Mouse (Mus musculus): ENCODE data around the gene Itgbl1. TPM values are rescaled to one million over a fixed set of nuclear protein-coding genes. Genes with fewer than 3 reads are reported as not detected.

The Itgbl1 gene
- polyA plus RNA-seq, 1 experiment from 2014 or later, result 0.25 TPM

DNA sequence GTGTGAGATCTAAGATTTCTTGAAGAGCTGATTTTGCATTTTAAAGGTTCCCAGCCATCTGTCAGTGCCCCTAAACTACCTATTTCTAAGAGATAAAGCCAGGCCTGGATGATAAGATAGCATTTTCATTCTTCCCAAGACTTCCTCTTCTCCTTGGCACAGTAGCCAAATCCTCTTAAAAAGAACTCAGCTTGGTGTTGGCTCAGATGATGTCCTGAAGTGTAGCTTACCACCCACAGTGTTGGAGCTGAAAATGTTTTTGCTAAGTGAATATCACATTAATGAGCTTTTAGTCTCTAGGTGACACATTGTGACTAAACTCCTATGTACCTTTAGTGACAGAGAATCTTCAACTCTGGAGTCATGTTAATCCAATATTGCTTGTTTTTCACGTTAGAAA, 99.8 kb downstream of the Itgbl1 start:
- Histone ChIP-seq H3K9me3 (replicated peaks; ENCODE audit: low read length) (no peaks in the 10 kb centered on the region), H3K4me2 (ENCODE audit: low read length) (no peak overlapping the region), H3K9ac (ENCODE audit: low read depth, low read length) (no peak overlapping the region), H3K4me3 (replicated peaks; ENCODE audit: low read depth, low read length) (no peak overlapping the region), H3K4me1 (replicated peaks; ENCODE audit: insufficient read depth, low read length) (no peaks in the 10 kb centered on the region), H3K36me3 (ENCODE audit: insufficient read depth, low read length) (no peaks in the 10 kb centered on the region), H3K27ac (no peak overlapping the region), H3K27me3 (ENCODE audit: insufficient read depth, low read length) (no peaks in the 10 kb centered on the region)
- DNase-seq (ENCODE audit: low spot score) (no peak), ATAC-seq (replicated peaks; ENCODE audit: low FRiP score, low read depth) (no peak)
- TF ChIP-seq CTCF (IDR thresholded peaks at IDR 0.05; ENCODE audit: low read depth), result no peak
- 58% methylated on average over 1 of the region's 1 CpGs for WGBS

DNA sequence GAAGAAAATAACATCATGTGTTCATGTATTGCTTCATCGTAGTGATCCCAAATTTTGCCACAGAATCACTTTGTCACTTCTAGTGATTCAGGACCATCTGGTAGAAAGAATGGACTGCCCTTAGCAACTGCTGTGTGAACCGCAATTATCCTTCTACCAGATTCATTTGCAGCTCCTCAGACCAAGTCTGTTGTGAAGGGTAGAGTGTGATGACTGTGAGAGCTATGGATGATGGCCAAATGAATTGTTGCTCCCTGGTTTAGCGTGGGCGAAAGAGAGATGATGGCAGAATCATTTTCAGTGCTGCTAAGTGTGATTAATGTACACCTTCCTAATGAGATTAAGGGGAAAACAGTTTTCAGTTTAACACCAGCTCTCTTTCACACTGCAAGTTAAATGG, 100.3 kb downstream of the Itgbl1 start:
- Histone ChIP-seq H3K36me3 (ENCODE audit: insufficient read depth, low read length) (no peaks in the 10 kb centered on the region), H3K4me3 (replicated peaks; ENCODE audit: low read depth, low read length) (no peak overlapping the region), H3K4me2 (ENCODE audit: low read length) (no peak overlapping the region), H3K27ac (no peak overlapping the region), H3K9ac (ENCODE audit: low read depth, low read length) (no peak overlapping the region), H3K4me1 (replicated peaks; ENCODE audit: insufficient read depth, low read length) (no peaks in the 10 kb centered on the region), H3K27me3 (ENCODE audit: insufficient read depth, low read length) (no peaks in the 10 kb centered on the region), H3K9me3 (replicated peaks; ENCODE audit: low read length) (no peaks in the 10 kb centered on the region)
- no peak for ATAC-seq (replicated peaks; ENCODE audit: low FRiP score, low read depth)
- WGBS, result 80% methylated on average over 4 of the region's 4 CpGs
- TF ChIP-seq CTCF (IDR thresholded peaks at IDR 0.05; ENCODE audit: low read depth), result no peak
- DNase-seq (ENCODE audit: low spot score), result no peak

DNA sequence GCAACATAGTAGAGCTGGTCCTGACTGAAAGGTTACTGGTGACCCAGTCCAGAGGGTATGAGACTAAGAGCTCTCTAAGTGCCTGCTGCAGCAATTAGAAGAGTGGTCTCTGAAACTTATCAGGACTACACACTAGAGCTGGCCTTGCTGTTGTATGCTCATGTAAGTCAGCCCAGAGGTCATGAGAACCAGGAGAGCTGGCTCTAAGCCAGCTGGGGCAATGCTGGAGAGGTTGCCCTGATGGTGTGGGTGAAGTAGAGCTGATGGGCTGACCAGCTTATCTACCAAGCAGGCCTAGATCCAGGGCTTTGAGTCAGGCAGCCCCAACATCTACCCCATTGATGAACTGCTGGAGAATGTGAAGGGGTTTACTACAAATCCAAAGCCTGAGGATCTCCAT, 142.0 kb downstream of the Itgbl1 start:
- no peak for TF ChIP-seq CTCF (IDR thresholded peaks at IDR 0.05; ENCODE audit: low read depth)
- Histone ChIP-seq H3K27me3 (ENCODE audit: insufficient read depth, low read length) (no peaks in the 10 kb centered on the region), H3K36me3 (ENCODE audit: insufficient read depth, low read length) (no peaks in the 10 kb centered on the region), H3K27ac (no peak overlapping the region), H3K9me3 (replicated peaks; ENCODE audit: low read length) (no peaks in the 10 kb centered on the region), H3K4me1 (replicated peaks; ENCODE audit: insufficient read depth, low read length) (no peaks in the 10 kb centered on the region), H3K4me2 (ENCODE audit: low read length) (no peak overlapping the region), H3K9ac (ENCODE audit: low read depth, low read length) (no peak overlapping the region), H3K4me3 (replicated peaks; ENCODE audit: low read depth, low read length) (no peak overlapping the region)
- DNase-seq (ENCODE audit: low spot score) (no peak), ATAC-seq (replicated peaks; ENCODE audit: low FRiP score, low read depth) (no peak)

DNA sequence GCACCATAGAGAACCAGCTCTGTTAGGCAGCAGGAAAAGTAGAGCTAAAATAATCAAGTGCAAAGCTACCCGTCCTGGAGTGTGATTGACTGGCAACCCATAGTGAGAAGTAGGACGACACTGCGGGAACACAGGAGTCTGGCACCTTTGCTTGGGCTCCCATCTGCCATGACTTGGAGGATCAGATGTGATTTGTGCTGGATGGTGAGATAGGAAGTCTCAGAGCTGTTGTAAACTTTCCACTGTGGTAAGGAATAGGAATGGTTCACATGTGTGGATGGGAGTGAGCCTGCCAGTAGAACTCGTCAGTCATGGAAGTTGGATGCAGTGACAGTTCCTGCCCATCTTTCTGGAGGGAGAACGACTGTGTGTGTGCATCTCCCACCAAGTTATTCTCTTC, 177.9 kb downstream of the Itgbl1 start:
- 75% methylated on average over 5 of the region's 5 CpGs for WGBS
- no peaks in the 10 kb centered on the region for H3K27me3 ChIP-seq (ENCODE audit: insufficient read depth, low read length)
- no peak for TF ChIP-seq CTCF (IDR thresholded peaks at IDR 0.05; ENCODE audit: low read depth)
- no peak overlapping the region for H3K9ac ChIP-seq (ENCODE audit: low read depth, low read length)
- H3K36me3 ChIP-seq (ENCODE audit: insufficient read depth, low read length), result no peaks in the 10 kb centered on the region
- H3K4me3 ChIP-seq (replicated peaks; ENCODE audit: low read depth, low read length), result no peak overlapping the region
- no peak overlapping the region for H3K27ac ChIP-seq
- no peak overlapping the region for H3K4me2 ChIP-seq (ENCODE audit: low read length)
- H3K9me3 ChIP-seq (replicated peaks; ENCODE audit: low read length), result no peaks in the 10 kb centered on the region
- no peak for ATAC-seq (replicated peaks; ENCODE audit: low FRiP score, low read depth)
- no peak for DNase-seq (ENCODE audit: low spot score)
- no peaks in the 10 kb centered on the region for H3K4me1 ChIP-seq (replicated peaks; ENCODE audit: insufficient read depth, low read length)

DNA sequence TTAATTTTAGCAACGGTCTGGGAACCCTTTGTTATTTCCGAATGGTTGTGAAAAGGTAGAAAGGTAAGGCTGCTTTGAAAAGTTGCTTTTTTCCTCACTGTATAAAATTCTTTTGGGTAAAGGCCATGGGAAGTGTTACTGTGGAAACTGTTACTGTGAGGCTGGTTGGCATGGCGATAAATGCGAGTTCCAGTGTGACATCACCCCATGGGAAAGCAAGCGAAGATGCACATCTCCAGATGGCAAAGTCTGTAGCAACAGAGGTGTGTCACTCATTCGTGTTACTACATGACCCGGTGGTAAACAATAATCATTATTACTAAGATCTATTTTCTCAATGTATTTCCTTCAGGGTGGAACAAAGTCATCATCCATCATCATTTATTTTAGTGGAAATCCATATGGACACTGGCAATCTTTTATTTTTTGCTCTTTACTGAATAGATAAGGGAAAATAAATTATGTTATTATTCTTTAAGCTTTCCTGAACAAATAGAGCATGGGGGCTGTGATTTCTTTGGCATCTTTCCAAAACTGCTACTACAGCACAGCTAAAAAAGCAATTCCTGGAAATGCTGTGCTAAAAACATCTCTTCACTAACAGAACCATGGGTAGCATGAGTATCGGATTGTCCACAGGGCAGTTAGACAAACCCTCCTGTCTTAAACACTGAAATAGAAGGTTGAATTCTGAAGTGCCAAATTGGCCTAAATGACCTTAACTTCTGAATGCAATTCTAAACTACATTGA, 184.1 kb downstream of the Itgbl1 start:
- H3K4me3 ChIP-seq (replicated peaks; ENCODE audit: low read depth, low read length), result no peak overlapping the region
- no peak for TF ChIP-seq CTCF (IDR thresholded peaks at IDR 0.05; ENCODE audit: low read depth)
- H3K27ac ChIP-seq, result no peak overlapping the region
- H3K4me2 ChIP-seq (ENCODE audit: low read length), result no peak overlapping the region
- WGBS, result 53% methylated on average over 8 of the region's 8 CpGs
- H3K27me3 ChIP-seq (ENCODE audit: insufficient read depth, low read length), result no peaks in the 10 kb centered on the region
- H3K9ac ChIP-seq (ENCODE audit: low read depth, low read length), result no peak overlapping the region
- no peak for ATAC-seq (replicated peaks; ENCODE audit: low FRiP score, low read depth)
- no peaks in the 10 kb centered on the region for H3K36me3 ChIP-seq (ENCODE audit: insufficient read depth, low read length)
- DNase-seq (ENCODE audit: low spot score), result no peak
- H3K9me3 ChIP-seq (replicated peaks; ENCODE audit: low read length), result no peaks in the 10 kb centered on the region
- H3K4me1 ChIP-seq (replicated peaks; ENCODE audit: insufficient read depth, low read length), result no peaks in the 10 kb centered on the region

DNA sequence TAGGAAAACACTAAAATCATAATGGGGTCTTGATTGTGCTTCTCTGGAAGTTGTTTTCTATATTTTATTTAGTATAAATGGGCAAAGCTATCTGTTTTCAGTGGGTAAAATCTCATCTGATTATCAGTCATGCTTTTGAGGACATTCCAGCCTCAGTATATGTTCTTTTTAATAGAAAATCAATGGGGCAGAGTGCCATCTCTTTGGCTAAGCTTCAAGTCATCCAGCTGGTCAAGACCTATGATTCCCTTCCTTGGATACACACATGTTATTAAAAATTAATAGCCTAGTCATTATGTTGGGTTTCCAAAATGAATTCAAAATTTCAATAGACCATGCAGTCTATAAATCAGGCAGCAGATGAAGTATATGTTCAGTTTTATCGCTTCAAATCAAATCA, 204.8 kb downstream of the Itgbl1 start:
- WGBS, result 80% methylated on average over 1 of the region's 1 CpGs
- H3K27me3 ChIP-seq (ENCODE audit: insufficient read depth, low read length), result no peaks in the 10 kb centered on the region
- DNase-seq (ENCODE audit: low spot score), result no peak
- no peak for ATAC-seq (replicated peaks; ENCODE audit: low FRiP score, low read depth)
- H3K9ac ChIP-seq (ENCODE audit: low read depth, low read length), result no peak overlapping the region
- no peaks in the 10 kb centered on the region for H3K9me3 ChIP-seq (replicated peaks; ENCODE audit: low read length)
- no peak overlapping the region for H3K27ac ChIP-seq
- H3K4me2 ChIP-seq (ENCODE audit: low read length), result no peak overlapping the region
- no peaks in the 10 kb centered on the region for H3K4me1 ChIP-seq (replicated peaks; ENCODE audit: insufficient read depth, low read length)
- no peak overlapping the region for H3K4me3 ChIP-seq (replicated peaks; ENCODE audit: low read depth, low read length)
- no peaks in the 10 kb centered on the region for H3K36me3 ChIP-seq (ENCODE audit: insufficient read depth, low read length)
- no peak for TF ChIP-seq CTCF (IDR thresholded peaks at IDR 0.05; ENCODE audit: low read depth)

All from kidney, postnatal 0 days (tissue).